Mouse (Mus musculus) lung, embryonic 16.5 days (tissue): ENCODE measurements around the gene Ap3m1. TPM values are rescaled to one million over a fixed set of nuclear protein-coding genes. Genes with fewer than 3 reads are reported as not detected.

Experiments used
- polyA plus RNA-seq: library from polyadenylated mRNA; unstranded; fragments of >200 nt; fragmentation: Nextera tagmentation; extraction: Ambion mirVana; gene quantifications from 2 replicates; pipeline ENCODE4 v1.2.1, GENCODE M21; 2015

Gene Ap3m1
- polyA plus RNA-seq, 1 experiment from 2014 or later, result 83.5 TPM

Other genes starting within 250 kb of the Ap3m1 start
- gene Plau, start 215.8 kb downstream of the Ap3m1 start, polyA plus RNA-seq, result 1.8 and 2.1 TPM in 2 replicates
- 70.5 and 72.3 TPM in 2 replicates for gene Vcl, start 123.1 kb downstream of the Ap3m1 start, polyA plus RNA-seq
- 195 TPM in 2 replicates for gene Adk, start 66 bp upstream of the Ap3m1 start, polyA plus RNA-seq